Mouse (Mus musculus): ENCODE results near the gene Mtf2.

- TF ChIP-seq POLR2A (IDR thresholded peaks at IDR 0.05; ENCODE audit: control insufficient read depth, extremely low read depth, insufficient read depth, low read length, poor library complexity): no peak
- TF ChIP-seq CTCF (IDR thresholded peaks at IDR 0.05; ENCODE audit: borderline replicate concordance, control insufficient read depth, extremely low read depth, insufficient read depth, low read length, poor library complexity): no peak
Measured at GRCm38 (mm10) chr5:108085440-108085839, 20.0 kb downstream of the Mtf2 start.
